Mouse (Mus musculus): ENCODE measurements at regions not wholly inside any gene's neighbourhood (a gene's known extent, or its start where the extent isn't known, plus 50 kb on each side); places are given as distances from the start of the nearest gene placed in this dataset.

- H3K4me1 ChIP-seq (ENCODE audit: control insufficient read depth, insufficient read depth, low read length), result no peaks in the 10 kb centered on the region
- TF ChIP-seq CTCF (IDR thresholded peaks at IDR 0.05; ENCODE audit: insufficient read depth, low read length) (no peak), POLR2A (IDR thresholded peaks at IDR 0.05; ENCODE audit: borderline replicate concordance, extremely low read depth, low read depth, low read length) (no peak)
- no peak for DNase-seq
- no peak overlapping the region for H3K4me3 ChIP-seq (replicated peaks; ENCODE audit: extremely low read depth, low read depth, low read length)
- WGBS, result 58% methylated on average over 5 of the region's 5 CpGs
Measured at GRCm38 (mm10) chr1:77051239-77051638, 463.6 kb downstream of the Epha4 start.

- H3K4me3 ChIP-seq (replicated peaks; ENCODE audit: extremely low read depth, low read depth, low read length), result no peak overlapping the region
- WGBS, result 52% methylated on average over 4 of the region's 4 CpGs
- no peaks in the 10 kb centered on the region for H3K4me1 ChIP-seq (ENCODE audit: control insufficient read depth, insufficient read depth, low read length)
- TF ChIP-seq POLR2A (IDR thresholded peaks at IDR 0.05; ENCODE audit: borderline replicate concordance, extremely low read depth, low read depth, low read length), result no peak
- no peak for TF ChIP-seq CTCF (IDR thresholded peaks at IDR 0.05; ENCODE audit: insufficient read depth, low read length)
- DNase-seq, result no peak
Measured at GRCm38 (mm10) chr1:77053837-77054540, 460.9 kb downstream of the Epha4 start.

- no peak for DNase-seq
- 79% methylated on average over 3 of the region's 3 CpGs for WGBS
- no peaks in the 10 kb centered on the region for H3K4me1 ChIP-seq (ENCODE audit: control insufficient read depth, insufficient read depth, low read length)
- TF ChIP-seq CTCF (IDR thresholded peaks at IDR 0.05; ENCODE audit: insufficient read depth, low read length), result no peak
- no peak for TF ChIP-seq POLR2A (IDR thresholded peaks at IDR 0.05; ENCODE audit: borderline replicate concordance, extremely low read depth, low read depth, low read length)
- H3K4me3 ChIP-seq (replicated peaks; ENCODE audit: extremely low read depth, low read depth, low read length), result no peak overlapping the region
Measured at GRCm38 (mm10) chr1:77062468-77062867, 452.4 kb downstream of the Epha4 start.

- no peaks in the 10 kb centered on the region for H3K4me1 ChIP-seq (ENCODE audit: control insufficient read depth, insufficient read depth, low read length)
- H3K4me3 ChIP-seq (replicated peaks; ENCODE audit: extremely low read depth, low read depth, low read length), result no peak overlapping the region
- DNase-seq, result no peak
- TF ChIP-seq POLR2A (IDR thresholded peaks at IDR 0.05; ENCODE audit: borderline replicate concordance, extremely low read depth, low read depth, low read length) (no peak), CTCF (IDR thresholded peaks at IDR 0.05; ENCODE audit: insufficient read depth, low read length) (no peak)
- 53% methylated on average over 1 of the region's 1 CpGs for WGBS
Measured at GRCm38 (mm10) chr1:77073071-77073470, 441.8 kb downstream of the Epha4 start.

- no peak for DNase-seq
- TF ChIP-seq POLR2A (IDR thresholded peaks at IDR 0.05; ENCODE audit: borderline replicate concordance, extremely low read depth, low read depth, low read length), result no peak
- TF ChIP-seq CTCF (IDR thresholded peaks at IDR 0.05; ENCODE audit: insufficient read depth, low read length), result no peak
- H3K4me1 ChIP-seq (ENCODE audit: control insufficient read depth, insufficient read depth, low read length), result no peaks in the 10 kb centered on the region
- WGBS, result 74% methylated on average over 13 of the region's 13 CpGs
- no peak overlapping the region for H3K4me3 ChIP-seq (replicated peaks; ENCODE audit: extremely low read depth, low read depth, low read length)
Measured at GRCm38 (mm10) chr1:77074926-77075885, 439.7 kb downstream of the Epha4 start.

- H3K4me1 ChIP-seq (ENCODE audit: control insufficient read depth, insufficient read depth, low read length), result no peaks in the 10 kb centered on the region
- TF ChIP-seq CTCF (IDR thresholded peaks at IDR 0.05; ENCODE audit: insufficient read depth, low read length), result no peak
- TF ChIP-seq POLR2A (IDR thresholded peaks at IDR 0.05; ENCODE audit: borderline replicate concordance, extremely low read depth, low read depth, low read length), result no peak
- no peak for DNase-seq
- WGBS, result 54% methylated on average over 5 of the region's 5 CpGs
- H3K4me3 ChIP-seq (replicated peaks; ENCODE audit: extremely low read depth, low read depth, low read length), result no peak overlapping the region
Measured at GRCm38 (mm10) chr1:77080767-77081166, 434.1 kb downstream of the Epha4 start.

- DNase-seq, result peak; percentile 7
- Histone ChIP-seq H3K4me3 (replicated peaks; ENCODE audit: extremely low read depth, low read depth, low read length) (no peak overlapping the region), H3K4me1 (ENCODE audit: control insufficient read depth, insufficient read depth, low read length) (no peaks in the 10 kb centered on the region)
- 46% methylated on average over 7 of the region's 7 CpGs for WGBS
- TF ChIP-seq POLR2A (IDR thresholded peaks at IDR 0.05; ENCODE audit: borderline replicate concordance, extremely low read depth, low read depth, low read length) (no peak), CTCF (IDR thresholded peaks at IDR 0.05; ENCODE audit: insufficient read depth, low read length) (0 out of 2 replicates have a peak, but pooled peaks have one; percentile 14)
Measured at GRCm38 (mm10) chr1:77081660-77082059, 433.2 kb downstream of the Epha4 start.

GRCm38 (mm10) chr1:77082410-77082809, 432.5 kb downstream of the Epha4 start:
- Histone ChIP-seq H3K4me3 (replicated peaks; ENCODE audit: extremely low read depth, low read depth, low read length) (no peak overlapping the region), H3K4me1 (ENCODE audit: control insufficient read depth, insufficient read depth, low read length) (no peaks in the 10 kb centered on the region)
- DNase-seq, result no peak
- 79% methylated on average over 3 of the region's 3 CpGs for WGBS
- TF ChIP-seq POLR2A (IDR thresholded peaks at IDR 0.05; ENCODE audit: borderline replicate concordance, extremely low read depth, low read depth, low read length) (no peak), CTCF (IDR thresholded peaks at IDR 0.05; ENCODE audit: insufficient read depth, low read length) (no peak)

- no peak for DNase-seq
- Histone ChIP-seq H3K4me1 (ENCODE audit: control insufficient read depth, insufficient read depth, low read length) (no peaks in the 10 kb centered on the region), H3K4me3 (replicated peaks; ENCODE audit: extremely low read depth, low read depth, low read length) (no peak overlapping the region)
- no peak for TF ChIP-seq CTCF (IDR thresholded peaks at IDR 0.05; ENCODE audit: insufficient read depth, low read length)
- no peak for TF ChIP-seq POLR2A (IDR thresholded peaks at IDR 0.05; ENCODE audit: borderline replicate concordance, extremely low read depth, low read depth, low read length)
- 42% methylated on average over 2 of the region's 2 CpGs for WGBS
Measured at GRCm38 (mm10) chr1:77093551-77093950, 421.3 kb downstream of the Epha4 start.
